Mouse (Mus musculus): ENCODE data around the gene Gm4141. TPM values are rescaled to one million over a fixed set of nuclear protein-coding genes. Genes with fewer than 3 reads are reported as not detected.
"Not testable (repeated sequence)": the region's sequence is repeated elsewhere in the genome, so short reads cannot be mapped to it uniquely, and the experiment has no call there.

The Gm4141 gene
- not detected in 2 replicates for polyA plus RNA-seq (2015; fragmentation: Nextera tagmentation; extraction: Ambion mirVana)

GRCm38 (mm10) chr7:20576141-20576540, at the start of gene Gm4141:
Gene Gm4141, minus strand, starts transcription at chr7:20576241.
- H3K9me3 ChIP-seq (replicated peaks); H3K36me3 ChIP-seq (ENCODE audit: poor library complexity, severe bottlenecking); ATAC-seq; H3K27ac ChIP-seq; H3K4me3 ChIP-seq; H3K9ac ChIP-seq; H3K4me1 ChIP-seq; H3K27me3 ChIP-seq; H3K4me2 ChIP-seq: not testable (repeated sequence)
- WGBS = no CpG with 5 or more reads among the region's 3 CpGs

DNA sequence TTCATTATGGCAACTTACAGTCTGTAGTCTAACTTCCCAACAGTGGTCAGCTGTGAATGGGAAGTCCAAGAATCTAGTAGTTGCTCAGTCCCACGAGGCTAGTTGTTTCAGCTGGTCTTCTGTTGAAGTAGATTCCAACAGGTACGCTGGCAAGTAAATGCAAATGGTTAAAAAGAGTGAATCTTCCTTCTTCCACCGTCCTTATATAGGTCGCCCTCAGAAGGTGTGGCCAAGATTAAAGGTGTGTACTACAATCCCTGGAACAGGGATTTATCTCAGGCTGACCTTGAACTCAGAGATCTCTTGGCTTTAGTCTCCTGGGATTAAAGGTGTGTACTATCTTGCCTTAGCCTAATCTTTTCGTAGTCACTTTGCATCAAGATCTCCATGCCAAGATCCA, 22.9 kb upstream of the Gm4141 start, which contains the start of gene Gm4513:
TSS of gene Gm4513 (minus strand) at position 101 of the 400 bp plus-strand sequence.
- not testable (repeated sequence) for H3K27me3 ChIP-seq; H3K4me3 ChIP-seq; H3K9me3 ChIP-seq (replicated peaks); ATAC-seq; H3K9ac ChIP-seq; H3K36me3 ChIP-seq (ENCODE audit: poor library complexity, severe bottlenecking); H3K4me2 ChIP-seq; H3K4me1 ChIP-seq; H3K27ac ChIP-seq
- 85% methylated on average over 3 of the region's 5 CpGs for WGBS

- not testable (repeated sequence) for ATAC-seq; H3K9me3 ChIP-seq (replicated peaks); H3K4me1 ChIP-seq; H3K4me3 ChIP-seq; H3K27ac ChIP-seq; H3K4me2 ChIP-seq; H3K27me3 ChIP-seq; H3K36me3 ChIP-seq (ENCODE audit: poor library complexity, severe bottlenecking); H3K9ac ChIP-seq
- no CpG with 5 or more reads among the region's 1 CpGs for WGBS
These were observed 30.4 kb downstream of the Gm4141 start, which contains the start of gene Gm5726 for GRCm38 (mm10) chr7:20545657-20546056. Gene Gm5726, minus strand, starts transcription at chr7:20545757.

DNA sequence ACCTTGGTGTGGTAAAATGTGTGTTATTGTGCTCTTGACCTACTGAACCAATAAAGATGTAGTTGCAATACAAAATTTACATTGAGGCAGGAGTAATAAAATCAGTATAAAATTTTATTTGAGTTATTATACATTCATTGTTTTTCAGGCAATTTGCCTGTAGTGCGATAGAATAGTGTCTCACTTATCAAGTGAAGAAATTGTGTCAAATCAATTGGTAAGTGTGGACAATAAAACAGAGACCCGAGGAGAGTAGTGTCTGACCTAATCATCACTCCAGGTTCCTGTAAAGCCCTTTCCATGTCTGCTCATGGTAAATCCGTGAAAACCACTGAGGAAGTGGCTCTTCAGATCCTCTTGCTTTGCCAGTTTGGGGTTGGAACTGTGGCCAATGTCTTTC, 42.5 kb downstream of the Gm4141 start, which contains the start of gene Vmn1r104:
TSS of gene Vmn1r104 (plus strand) at position 301 of the 400 bp plus-strand sequence.
- not testable (repeated sequence) for H3K9me3 ChIP-seq (replicated peaks); H3K36me3 ChIP-seq (ENCODE audit: poor library complexity, severe bottlenecking); H3K9ac ChIP-seq; H3K4me2 ChIP-seq; H3K27me3 ChIP-seq; H3K4me1 ChIP-seq; H3K27ac ChIP-seq; ATAC-seq; H3K4me3 ChIP-seq
- no CpG with 5 or more reads among the region's 3 CpGs for WGBS

Other genes starting within 250 kb of the Gm4141 start
- not detected in 2 replicates for gene Gm4133, start 242.2 kb downstream of the Gm4141 start, polyA plus RNA-seq (2015; fragmentation: Nextera tagmentation; extraction: Ambion mirVana)
- not detected in 2 replicates for gene Gm5728, start 200.8 kb downstream of the Gm4141 start, polyA plus RNA-seq (2015; fragmentation: Nextera tagmentation; extraction: Ambion mirVana)
- gene Vmn1r100, start 158.3 kb downstream of the Gm4141 start, polyA plus RNA-seq (2015; fragmentation: Nextera tagmentation; extraction: Ambion mirVana) = not detected in 2 replicates
- gene Vmn1r101, start 133.6 kb downstream of the Gm4141 start, polyA plus RNA-seq (2015; fragmentation: Nextera tagmentation; extraction: Ambion mirVana) = not detected in 2 replicates
- gene Gm10670, start 101.3 kb downstream of the Gm4141 start, polyA plus RNA-seq (2015; fragmentation: Nextera tagmentation; extraction: Ambion mirVana) = not detected in 2 replicates
- gene Vmn1r103, start 65.7 kb downstream of the Gm4141 start, polyA plus RNA-seq (2015; fragmentation: Nextera tagmentation; extraction: Ambion mirVana) = not detected in 2 replicates
- not detected in 2 replicates for gene Vmn1r104, start 42.4 kb downstream of the Gm4141 start, polyA plus RNA-seq (2015; fragmentation: Nextera tagmentation; extraction: Ambion mirVana)
- not detected in 2 replicates for gene Gm5726, start 30.5 kb downstream of the Gm4141 start, polyA plus RNA-seq (2015; fragmentation: Nextera tagmentation; extraction: Ambion mirVana)
- not detected in 2 replicates for gene Gm4513, start 22.8 kb upstream of the Gm4141 start, polyA plus RNA-seq (2015; fragmentation: Nextera tagmentation; extraction: Ambion mirVana)
- not detected in 2 replicates for gene Vmn1r107, start 92.7 kb upstream of the Gm4141 start, polyA plus RNA-seq (2015; fragmentation: Nextera tagmentation; extraction: Ambion mirVana)
- gene Vmn1r111, start 127.0 kb upstream of the Gm4141 start, polyA plus RNA-seq (2015; fragmentation: Nextera tagmentation; extraction: Ambion mirVana) = not detected in 2 replicates
- gene Gm10668, start 154.4 kb upstream of the Gm4141 start, polyA plus RNA-seq (2015; fragmentation: Nextera tagmentation; extraction: Ambion mirVana) = not detected in 2 replicates
- not detected in 2 replicates for gene Vmn1r112, start 194.9 kb upstream of the Gm4141 start, polyA plus RNA-seq (2015; fragmentation: Nextera tagmentation; extraction: Ambion mirVana)
- gene Vmn1r113, start 211.0 kb upstream of the Gm4141 start, polyA plus RNA-seq (2015; fragmentation: Nextera tagmentation; extraction: Ambion mirVana) = not detected in 2 replicates
- gene Vmn1r114, start 235.9 kb upstream of the Gm4141 start, polyA plus RNA-seq (2015; fragmentation: Nextera tagmentation; extraction: Ambion mirVana) = not detected in 2 replicates